Mouse (Mus musculus): ENCODE measurements around the gene Phyhipl. TPM values are rescaled to one million over a fixed set of nuclear protein-coding genes. Genes with fewer than 3 reads are reported as not detected.

Phyhipl gene
- polyA plus RNA-seq, 1 experiment from 2014 or later: 92.6 TPM

GRCm38 (mm10) chr10:70640075-70640737, 15.6 kb downstream of the Phyhipl start:
- Histone ChIP-seq H3K36me3 (ENCODE audit: control insufficient read depth, insufficient read depth, low read length) (no peaks in the 10 kb centered on the region), H3K4me3 (ENCODE audit: low read depth, low read length) (no peak overlapping the region), H3K27ac (ENCODE audit: low read depth, low read length) (no peak overlapping the region), H3K4me2 (ENCODE audit: low read length) (no peak overlapping the region), H3K4me1 (ENCODE audit: control insufficient read depth, insufficient read depth, low read length) (peaks cover 23% of the 10 kb centered on the region), H3K27me3 (replicated peaks; ENCODE audit: control insufficient read depth, insufficient read depth, low read length) (no peaks in the 10 kb centered on the region), H3K9ac (ENCODE audit: low read length) (0 out of 2 replicates have a peak overlapping the region, but pooled peaks have one; percentile 13), H3K9me3 (replicated peaks; ENCODE audit: control insufficient read depth, low read length) (no peaks in the 10 kb centered on the region)
- peak; percentile 77 for ATAC-seq
- 23% methylated on average over 17 of the region's 17 CpGs for WGBS
- DNase-seq (ENCODE audit: low spot score): peak; percentile 59

- no peaks in the 10 kb centered on the region for H3K9me3 ChIP-seq (replicated peaks; ENCODE audit: control insufficient read depth, low read length)
- no peaks in the 10 kb centered on the region for H3K27me3 ChIP-seq (replicated peaks; ENCODE audit: control insufficient read depth, insufficient read depth, low read length)
- DNase-seq (ENCODE audit: low spot score) (peak; percentile 63), ATAC-seq (peak; percentile 49; the same call in 1 of the 2 replicates)
- no peak overlapping the region for H3K27ac ChIP-seq (ENCODE audit: low read depth, low read length)
- H3K4me3 ChIP-seq (ENCODE audit: low read depth, low read length): no peak overlapping the region
- peaks cover 23% of the 10 kb centered on the region for H3K4me1 ChIP-seq (ENCODE audit: control insufficient read depth, insufficient read depth, low read length)
- peak overlapping the region; percentile 9; the same call in 1 of the 2 replicates for H3K4me2 ChIP-seq (ENCODE audit: low read length)
- no peaks in the 10 kb centered on the region for H3K36me3 ChIP-seq (ENCODE audit: control insufficient read depth, insufficient read depth, low read length)
- no peak overlapping the region for H3K9ac ChIP-seq (ENCODE audit: low read length)
- WGBS: 14% methylated on average over 12 of the region's 12 CpGs
These were observed 18.0 kb downstream of the Phyhipl start for GRCm38 (mm10) chr10:70637640-70638328.

- ATAC-seq (no peak), DNase-seq (ENCODE audit: low spot score) (no peak)
- Histone ChIP-seq H3K4me2 (ENCODE audit: low read length) (no peak overlapping the region), H3K27me3 (replicated peaks; ENCODE audit: control insufficient read depth, insufficient read depth, low read length) (no peaks in the 10 kb centered on the region), H3K9me3 (replicated peaks; ENCODE audit: control insufficient read depth, low read length) (no peaks in the 10 kb centered on the region), H3K4me3 (ENCODE audit: low read depth, low read length) (no peak overlapping the region), H3K9ac (ENCODE audit: low read length) (no peak overlapping the region), H3K4me1 (ENCODE audit: control insufficient read depth, insufficient read depth, low read length) (peaks cover 15% of the 10 kb centered on the region), H3K36me3 (ENCODE audit: control insufficient read depth, insufficient read depth, low read length) (no peaks in the 10 kb centered on the region), H3K27ac (ENCODE audit: low read depth, low read length) (no peak overlapping the region)
- WGBS: 79% methylated on average over 1 of the region's 1 CpGs
These were observed 20.5 kb downstream of the Phyhipl start for GRCm38 (mm10) chr10:70635261-70635660.

GRCm38 (mm10) chr10:70631142-70631541, 24.6 kb downstream of the Phyhipl start:
- Histone ChIP-seq H3K36me3 (ENCODE audit: control insufficient read depth, insufficient read depth, low read length) (no peaks in the 10 kb centered on the region), H3K9me3 (replicated peaks; ENCODE audit: control insufficient read depth, low read length) (no peaks in the 10 kb centered on the region), H3K27ac (ENCODE audit: low read depth, low read length) (no peak overlapping the region), H3K27me3 (replicated peaks; ENCODE audit: control insufficient read depth, insufficient read depth, low read length) (no peaks in the 10 kb centered on the region), H3K4me1 (ENCODE audit: control insufficient read depth, insufficient read depth, low read length) (no peaks in the 10 kb centered on the region), H3K9ac (ENCODE audit: low read length) (no peak overlapping the region), H3K4me3 (ENCODE audit: low read depth, low read length) (no peak overlapping the region), H3K4me2 (ENCODE audit: low read length) (no peak overlapping the region)
- ATAC-seq (no peak), DNase-seq (ENCODE audit: low spot score) (no peak)
- WGBS: 87% methylated on average over 1 of the region's 1 CpGs

- H3K4me3 ChIP-seq (ENCODE audit: low read depth, low read length): no peak overlapping the region
- no peaks in the 10 kb centered on the region for H3K9me3 ChIP-seq (replicated peaks; ENCODE audit: control insufficient read depth, low read length)
- no peak overlapping the region for H3K9ac ChIP-seq (ENCODE audit: low read length)
- 98% methylated on average over 3 of the region's 3 CpGs for WGBS
- no peak overlapping the region for H3K4me2 ChIP-seq (ENCODE audit: low read length)
- no peaks in the 10 kb centered on the region for H3K36me3 ChIP-seq (ENCODE audit: control insufficient read depth, insufficient read depth, low read length)
- H3K27me3 ChIP-seq (replicated peaks; ENCODE audit: control insufficient read depth, insufficient read depth, low read length): no peaks in the 10 kb centered on the region
- H3K27ac ChIP-seq (ENCODE audit: low read depth, low read length): no peak overlapping the region
- ATAC-seq (no peak), DNase-seq (ENCODE audit: low spot score) (no peak)
- H3K4me1 ChIP-seq (ENCODE audit: control insufficient read depth, insufficient read depth, low read length): no peaks in the 10 kb centered on the region
These were observed 32.3 kb downstream of the Phyhipl start for GRCm38 (mm10) chr10:70623461-70623860.

GRCm38 (mm10) chr10:70616377-70616776, 39.4 kb downstream of the Phyhipl start:
- Histone ChIP-seq H3K9me3 (replicated peaks; ENCODE audit: control insufficient read depth, low read length) (no peaks in the 10 kb centered on the region), H3K9ac (ENCODE audit: low read length) (no peak overlapping the region), H3K4me2 (ENCODE audit: low read length) (no peak overlapping the region), H3K36me3 (ENCODE audit: control insufficient read depth, insufficient read depth, low read length) (no peaks in the 10 kb centered on the region), H3K27ac (ENCODE audit: low read depth, low read length) (no peak overlapping the region), H3K4me3 (ENCODE audit: low read depth, low read length) (no peak overlapping the region), H3K27me3 (replicated peaks; ENCODE audit: control insufficient read depth, insufficient read depth, low read length) (no peaks in the 10 kb centered on the region), H3K4me1 (ENCODE audit: control insufficient read depth, insufficient read depth, low read length) (no peaks in the 10 kb centered on the region)
- no peak for DNase-seq (ENCODE audit: low spot score)
- WGBS: 90% methylated on average over 6 of the region's 6 CpGs
- no peak for ATAC-seq

- Histone ChIP-seq H3K9ac (ENCODE audit: low read length) (no peak overlapping the region), H3K4me3 (ENCODE audit: low read depth, low read length) (no peak overlapping the region), H3K9me3 (replicated peaks; ENCODE audit: control insufficient read depth, low read length) (no peaks in the 10 kb centered on the region), H3K27ac (ENCODE audit: low read depth, low read length) (no peak overlapping the region), H3K27me3 (replicated peaks; ENCODE audit: control insufficient read depth, insufficient read depth, low read length) (no peaks in the 10 kb centered on the region), H3K4me2 (ENCODE audit: low read length) (no peak overlapping the region), H3K36me3 (ENCODE audit: control insufficient read depth, insufficient read depth, low read length) (no peaks in the 10 kb centered on the region), H3K4me1 (ENCODE audit: control insufficient read depth, insufficient read depth, low read length) (no peaks in the 10 kb centered on the region)
- ATAC-seq (no peak), DNase-seq (ENCODE audit: low spot score) (no peak)
- 100% methylated on average over 1 of the region's 1 CpGs for WGBS
These were observed 44.1 kb downstream of the Phyhipl start for GRCm38 (mm10) chr10:70611633-70612032.

- ATAC-seq: peak; percentile 44; the same call in 1 of the 2 replicates
- Histone ChIP-seq H3K9me3 (replicated peaks; ENCODE audit: control insufficient read depth, low read length) (no peaks in the 10 kb centered on the region), H3K36me3 (ENCODE audit: control insufficient read depth, insufficient read depth, low read length) (no peaks in the 10 kb centered on the region), H3K4me2 (ENCODE audit: low read length) (peak overlapping the region; percentile 94), H3K4me1 (ENCODE audit: control insufficient read depth, insufficient read depth, low read length) (peaks cover 6% of the 10 kb centered on the region), H3K27ac (ENCODE audit: low read depth, low read length) (peak overlapping the region; percentile 92), H3K27me3 (replicated peaks; ENCODE audit: control insufficient read depth, insufficient read depth, low read length) (no peaks in the 10 kb centered on the region; the same call in 1 of the 2 replicates), H3K9ac (ENCODE audit: low read length) (peak overlapping the region; percentile 94), H3K4me3 (ENCODE audit: low read depth, low read length) (peak overlapping the region; percentile 80)
- WGBS: 2% methylated on average over 27 of the region's 28 CpGs
- DNase-seq (ENCODE audit: low spot score): no peak
These were observed 55.9 kb downstream of the Phyhipl start for GRCm38 (mm10) chr10:70599925-70600305.
